Mouse (Mus musculus) thymus, adult 18-20 months (tissue): ENCODE data around the gene Urb2.
"Not testable (repeated sequence)": the region's sequence is repeated elsewhere in the genome, so short reads cannot be mapped to it uniquely, and the experiment has no call there.

Experiments used
- DNase-seq, 2 experiments: peaks; one replicate each; pipeline ENCODE4 v3.0.0; 2022; ENCODE audit warnings: mixed read lengths in 2 of 2

The Urb2 gene

GRCm38 (mm10) chr8:124021237-124022227, at the start of gene Urb2, which contains the start of gene Taf5l:
Gene Urb2, plus strand, starts transcription at chr8:124021508.
Gene Taf5l, minus strand, starts transcription at chr8:124021397.
- peak; percentile 89 to 91 for DNase-seq

GRCm38 (mm10) chr8:123973495-123973894, 47.8 kb upstream of the Urb2 start:
- no peak for DNase-seq

GRCm38 (mm10) chr8:123977499-123977898, 43.8 kb upstream of the Urb2 start:
- no peak for DNase-seq

DNA sequence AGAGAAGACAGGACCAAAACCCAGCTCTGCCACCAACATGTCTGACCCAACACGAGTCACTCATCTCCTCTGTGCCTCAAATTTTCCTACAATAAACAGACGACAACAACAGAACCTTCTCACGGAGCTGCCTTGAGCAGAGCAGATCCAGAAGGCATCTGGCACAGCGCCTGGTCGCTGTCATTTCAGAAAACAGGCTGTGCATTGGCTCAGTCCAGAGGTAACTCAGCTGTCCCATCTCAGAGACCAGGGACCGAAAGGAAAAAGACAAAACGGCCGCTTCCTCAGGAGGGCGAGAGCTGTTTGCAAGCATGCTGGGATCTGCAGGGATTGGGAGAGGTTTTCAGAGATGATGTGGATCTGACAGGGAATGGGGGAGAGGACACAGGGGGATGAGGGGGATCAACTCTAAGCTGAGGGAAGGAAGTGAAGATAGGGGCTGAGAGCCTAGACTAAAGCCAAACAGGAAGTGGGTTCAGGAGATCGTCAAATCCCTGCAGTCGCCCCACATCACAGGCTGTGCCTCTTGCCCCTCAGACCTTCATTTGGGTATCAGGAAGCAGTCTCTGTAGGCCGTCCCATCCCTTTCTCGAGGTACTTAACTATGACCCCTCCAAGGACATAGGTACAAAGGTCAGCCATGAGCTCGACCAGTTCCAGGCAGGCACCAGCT, 43.0 kb upstream of the Urb2 start:
- DNase-seq, result no peak

- DNase-seq, result no peak
These were observed 42.4 kb upstream of the Urb2 start for GRCm38 (mm10) chr8:123978926-123979325.

GRCm38 (mm10) chr8:123980239-123980638, 41.1 kb upstream of the Urb2 start:
- no peak for DNase-seq

GRCm38 (mm10) chr8:123981674-123982073, 39.6 kb upstream of the Urb2 start:
- no peak for DNase-seq

DNA sequence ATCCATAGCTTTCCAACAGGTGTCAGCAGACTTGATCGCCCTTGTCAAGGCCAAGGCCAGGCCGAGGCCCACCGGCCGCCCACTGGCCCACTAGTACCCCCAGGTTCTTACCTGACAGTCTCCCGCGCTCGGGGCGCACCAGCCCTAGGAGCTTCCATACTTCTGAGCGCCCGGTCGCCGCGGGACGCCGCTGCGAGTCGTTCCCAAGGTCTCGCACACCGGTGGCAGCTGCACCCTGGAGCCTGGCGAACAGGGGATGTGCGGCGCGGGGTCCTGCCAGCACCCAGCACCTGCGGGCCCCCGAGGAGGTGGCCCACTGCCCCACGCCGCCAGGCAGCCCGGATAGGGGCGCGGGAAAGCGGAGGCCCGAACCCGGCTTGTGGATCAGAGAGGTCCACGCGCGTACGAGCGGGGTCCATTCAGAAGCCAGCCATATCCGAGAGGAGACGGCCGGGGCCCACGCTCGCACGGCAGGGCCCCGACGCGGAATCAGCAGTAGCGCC, 39.0 kb upstream of the Urb2 start:
- DNase-seq, result peak in 1 of 2 experiments; percentile 8

- peak; percentile 53 to 61 for DNase-seq
These were observed 38.4 kb upstream of the Urb2 start, which contains the start of gene Abcb10 for GRCm38 (mm10) chr8:123982826-123983400. Gene Abcb10, minus strand, starts transcription at chr8:123983122.

GRCm38 (mm10) chr8:123988605-123989038, 32.7 kb upstream of the Urb2 start:
- DNase-seq, result no peak

DNA sequence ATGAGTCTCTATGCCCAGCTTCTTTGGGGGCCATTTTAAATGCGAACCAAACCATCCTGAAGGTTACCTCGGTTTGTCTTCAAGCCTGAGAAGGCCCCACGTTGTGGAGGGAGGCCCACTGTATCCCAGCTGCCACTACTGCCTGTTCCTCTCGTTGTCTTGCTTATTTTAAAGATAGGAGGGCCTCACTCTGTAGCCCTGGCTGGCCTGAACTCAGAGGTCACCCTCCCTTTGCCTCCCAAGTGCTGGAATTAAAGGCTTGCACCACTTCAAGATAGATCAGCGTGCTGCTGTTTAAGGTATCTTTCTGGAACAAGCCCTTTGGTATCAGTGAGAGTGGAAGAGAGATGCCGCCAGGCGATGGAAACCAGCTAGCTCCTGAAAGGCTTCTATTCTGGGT, 32.2 kb upstream of the Urb2 start:
- no peak for DNase-seq

DNA sequence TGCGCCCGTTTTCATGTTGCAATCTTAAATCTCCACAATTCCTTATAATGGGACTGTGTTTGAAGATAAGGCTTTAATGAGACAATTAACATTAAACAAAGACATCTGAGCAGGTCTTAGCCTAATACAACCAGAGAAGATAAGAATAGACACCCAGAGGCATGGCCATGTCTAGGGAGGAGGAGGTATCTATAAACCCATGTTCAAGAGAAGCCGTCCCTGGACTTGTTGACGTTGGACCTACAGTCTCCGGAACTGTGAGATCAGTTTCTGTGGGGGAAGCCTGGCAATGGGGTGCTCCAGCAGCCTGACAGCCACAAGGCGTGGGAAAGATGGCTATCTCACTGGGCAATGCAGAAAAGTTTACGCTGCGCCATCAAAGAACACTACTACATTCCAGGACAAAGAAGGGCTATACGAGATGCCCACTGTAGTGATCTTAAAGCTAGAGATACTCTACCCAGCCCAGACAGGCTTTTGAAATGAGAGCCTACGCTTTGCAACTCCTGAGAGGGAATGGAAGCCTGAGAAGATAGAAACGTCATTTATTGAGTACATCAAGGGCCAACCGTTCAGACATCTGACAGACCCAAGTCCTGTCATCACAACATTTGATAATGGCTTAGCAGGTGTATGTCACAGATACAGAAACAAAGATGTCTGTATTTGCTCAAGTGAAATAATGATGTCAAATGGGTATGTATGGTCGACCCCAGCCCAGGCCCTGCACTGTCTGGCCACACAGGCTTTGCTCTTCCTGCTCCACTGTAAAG, 30.8 kb upstream of the Urb2 start:
- DNase-seq, result no peak

DNA sequence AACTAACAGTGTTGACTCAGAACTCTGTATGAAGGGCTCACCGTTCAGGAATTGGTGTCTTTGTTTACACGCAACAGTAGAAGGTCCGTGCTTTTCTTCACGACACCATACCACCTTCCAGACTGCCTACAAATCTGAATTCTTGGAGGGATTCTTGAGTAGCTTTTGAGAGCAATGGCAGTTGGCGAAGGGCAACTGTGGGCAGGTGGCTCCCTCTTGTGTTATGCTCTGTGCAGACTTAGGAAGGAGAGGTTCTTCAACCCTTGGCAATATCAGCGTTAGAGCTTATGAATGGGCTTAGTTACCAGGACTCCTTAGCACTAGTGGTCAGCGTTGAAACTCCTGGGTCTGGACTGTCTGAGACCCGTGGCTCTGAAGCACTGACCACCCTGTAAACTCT, 28.7 kb upstream of the Urb2 start:
- DNase-seq, result no peak

DNA sequence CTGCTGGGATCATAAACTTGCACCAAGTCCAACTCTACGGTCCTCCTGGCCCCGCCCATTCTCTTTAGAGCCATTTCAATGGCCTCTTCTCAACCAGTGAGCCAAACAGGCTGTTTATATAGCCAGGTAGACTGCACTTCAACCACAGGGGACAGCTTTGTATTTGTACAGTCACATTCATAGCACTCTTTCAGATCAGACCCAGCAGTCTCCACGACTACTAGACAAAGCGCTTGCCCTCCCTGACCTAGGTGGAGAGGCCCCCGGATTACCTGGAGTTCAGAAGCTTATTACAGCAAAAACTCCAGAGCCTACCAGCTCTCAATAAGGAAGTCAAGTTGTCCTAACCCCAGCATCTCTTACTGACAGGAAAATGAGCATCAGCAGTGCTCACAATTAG, 27.7 kb upstream of the Urb2 start:
- no peak for DNase-seq

GRCm38 (mm10) chr8:123993997-123994396, 27.3 kb upstream of the Urb2 start:
- no peak for DNase-seq

- DNase-seq, result no peak
These were observed 21.7 kb upstream of the Urb2 start for GRCm38 (mm10) chr8:123999568-123999967.

DNA sequence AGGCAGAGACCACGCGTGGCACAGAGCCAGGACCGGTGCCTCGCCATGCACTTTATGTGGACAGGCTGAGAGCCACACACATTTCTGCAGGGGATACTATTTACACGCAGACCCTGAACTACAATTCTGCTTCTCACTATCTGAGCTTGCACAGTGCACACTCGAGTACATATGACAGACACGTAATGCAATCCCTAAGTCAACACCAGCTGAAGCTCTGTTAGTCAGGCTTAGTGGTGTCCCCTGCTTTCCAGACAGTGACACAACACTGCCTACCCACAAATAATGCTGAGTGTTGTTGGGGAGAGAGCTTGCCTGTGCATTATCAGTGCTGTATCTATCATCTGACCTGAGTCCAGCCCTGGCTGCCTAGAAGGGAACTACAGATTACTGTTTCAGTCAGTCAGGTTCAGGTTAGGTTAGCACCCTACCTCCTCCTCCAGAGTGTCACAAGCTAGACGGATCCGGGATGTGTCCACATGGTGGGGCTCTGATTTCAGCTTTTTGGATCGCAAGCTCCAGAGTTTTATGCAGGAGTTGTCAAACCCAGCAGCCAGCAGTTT, 18.7 kb upstream of the Urb2 start:
- no peak for DNase-seq

DNA sequence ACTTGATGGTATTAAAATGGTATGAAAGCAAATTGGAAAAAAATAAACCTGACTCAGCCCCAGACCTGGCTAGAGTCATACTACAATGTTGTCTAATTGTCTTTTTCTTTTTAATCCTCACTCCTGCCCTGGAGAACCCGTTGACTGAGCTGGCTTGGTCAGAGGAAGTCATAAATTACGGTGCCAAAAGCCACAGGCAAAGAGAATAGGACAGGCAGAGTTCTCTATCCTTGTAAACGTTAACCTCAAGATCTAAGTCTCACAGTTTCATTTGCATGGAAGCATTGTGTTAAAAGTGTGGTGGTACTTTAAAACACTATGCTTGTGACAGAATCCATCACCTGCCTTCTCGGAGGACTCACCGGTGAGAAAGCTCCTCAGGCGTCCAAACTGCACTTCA, 13.5 kb upstream of the Urb2 start:
- DNase-seq, result no peak

GRCm38 (mm10) chr8:124011580-124011979, 9.7 kb upstream of the Urb2 start:
- DNase-seq, result no peak

DNA sequence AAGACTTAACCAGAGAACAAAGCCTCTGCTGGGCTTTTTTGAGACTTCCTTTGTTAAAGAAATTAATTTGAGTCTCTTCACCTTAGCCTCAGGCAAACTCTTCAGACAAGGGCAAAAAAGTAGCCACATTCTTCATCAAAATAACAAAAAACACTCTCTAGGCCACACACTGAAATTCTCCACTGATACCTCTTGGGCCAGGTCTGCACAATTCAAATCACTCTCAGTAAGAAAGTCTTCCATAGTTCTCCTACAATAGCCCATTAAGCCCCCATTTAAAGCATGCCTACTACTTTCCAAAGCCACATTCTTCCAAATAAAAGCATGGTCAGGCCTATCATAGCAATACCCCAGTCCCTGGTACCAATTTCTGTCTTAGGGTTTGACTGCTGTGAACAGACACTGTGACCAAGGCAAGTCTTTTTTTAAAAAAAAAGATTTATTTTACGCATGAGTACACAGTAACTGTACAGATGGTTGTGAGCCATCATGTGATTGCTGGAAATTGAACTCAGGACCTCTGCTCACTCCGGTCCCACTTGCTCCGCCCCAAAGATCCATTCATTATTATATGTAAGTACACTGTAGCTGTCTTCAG, 9.2 kb upstream of the Urb2 start:
- DNase-seq, result no peak

DNA sequence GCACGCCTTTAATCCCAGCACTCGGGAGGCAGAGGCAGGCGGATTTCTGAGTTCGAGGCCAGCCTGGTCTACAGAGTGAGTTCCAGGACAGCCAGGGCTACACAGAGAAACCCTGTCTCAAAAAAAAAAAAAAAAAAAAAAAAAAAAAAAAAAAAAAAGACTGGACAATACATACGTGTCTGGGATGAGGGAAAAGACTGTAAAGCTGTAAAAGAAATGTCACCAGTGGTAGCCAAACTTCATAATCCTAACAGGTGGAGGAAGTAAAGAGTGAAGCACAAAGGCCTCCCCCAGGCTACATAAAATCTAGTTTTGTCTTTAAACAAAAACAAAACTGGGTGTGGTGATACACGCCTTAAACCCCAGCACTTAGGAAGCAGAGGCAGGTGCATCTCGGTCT, 7.0 kb upstream of the Urb2 start:
- not testable (repeated sequence) for DNase-seq

DNA sequence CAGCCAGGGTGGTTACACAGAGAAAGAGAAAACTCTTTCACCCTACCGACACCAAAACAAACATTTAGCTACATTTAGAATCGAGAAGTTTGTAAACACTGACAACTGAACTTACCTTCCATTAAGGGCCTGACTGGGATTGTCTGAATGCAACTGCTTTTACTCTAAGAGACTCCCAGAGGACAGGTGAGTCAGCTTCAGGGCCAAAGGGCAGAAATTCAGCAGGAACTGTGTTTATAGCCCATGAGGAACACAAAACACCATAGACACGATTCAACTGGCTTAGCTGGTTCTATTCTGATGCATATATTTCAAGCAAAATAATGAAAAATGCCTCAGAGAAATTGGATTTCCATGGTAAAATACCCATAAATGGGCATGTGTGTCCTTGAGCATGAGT, 6.6 kb upstream of the Urb2 start:
- no peak for DNase-seq
